Mouse (Mus musculus) kidney, embryonic 16.5 days (tissue): ENCODE measurements at regions not wholly inside any gene's neighbourhood (a gene's known extent, or its start where the extent isn't known, plus 50 kb on each side); places are given as distances from the start of the nearest gene placed in this dataset.

ENCODE experiments used
- ATAC-seq: fragments of 200-750 bp; cut with Nextera tagmentation; 2 replicates; pipeline ENCODE4 v1.8.0; 2017; ENCODE audit warnings: moderate TSS enrichment; ENCODE audit not compliant: low FRiP score, low TSS enrichment
- H3K27ac ChIP-seq: fragments of 300-500 bp; sonication (generic); 2 replicates; pipeline ENCODE4 v1.5.1; 2014; ENCODE audit warnings: low read length
- H3K27me3 ChIP-seq: fragments of 300-500 bp; sonication (generic); 2 replicates; pipeline ENCODE4 v1.6.1; 2014; ENCODE audit warnings: low read length, control low read depth, mixed read lengths; ENCODE audit not compliant: insufficient read depth
- H3K36me3 ChIP-seq: fragments of 300-500 bp; sonication (generic); 2 replicates; pipeline ENCODE4 v1.6.1; 2014; ENCODE audit warnings: low read length, control low read depth, mixed read lengths; ENCODE audit not compliant: insufficient read depth
- H3K4me1 ChIP-seq: fragments of 300-500 bp; sonication (generic); 2 replicates; pipeline ENCODE4 v1.6.1; 2014; ENCODE audit warnings: low read length, control low read depth, mixed read lengths; ENCODE audit not compliant: insufficient read depth
- H3K4me2 ChIP-seq: fragments of 300-500 bp; sonication (generic); replicated peaks from 2 replicates; pipeline ENCODE4 v1.6.1; 2014; ENCODE audit warnings: low read depth, low read length
- H3K4me3 ChIP-seq: fragments of 300-500 bp; sonication (generic); 2 replicates; pipeline ENCODE4 v1.5.1; 2014; ENCODE audit warnings: mild to moderate bottlenecking, low read length
- H3K9ac ChIP-seq: fragments of 300-500 bp; sonication (generic); replicated peaks from 2 replicates; pipeline ENCODE4 v1.6.1; 2014; ENCODE audit warnings: low read length
- H3K9me3 ChIP-seq: fragments of 300-500 bp; sonication (generic); 2 replicates; pipeline ENCODE4 v1.6.1; 2016; ENCODE audit warnings: low read length, control low read depth
- WGBS: fragments of 180-500 bp; shearing (Covaris S2); extraction: QIAGEN DNeasy Blood & Tissue Kit; methylation state at CpG from one replicate; pipeline ENCODE4 v1.1.7; 2014; 5-methylcytosine and 5-hydroxymethylcytosine counted together

GRCm38 (mm10) chrX:47726285-47726684, 166.5 kb downstream of the Smarca1 start:
- H3K27me3 ChIP-seq = no peaks in the 10 kb centered on the region
- 82% methylated on average over 2 of the region's 2 CpGs for WGBS
- no peak for ATAC-seq
- no peaks in the 10 kb centered on the region for H3K4me1 ChIP-seq
- H3K9me3 ChIP-seq = no peaks in the 10 kb centered on the region
- no peak overlapping the region for H3K4me3 ChIP-seq
- H3K36me3 ChIP-seq = no peaks in the 10 kb centered on the region
- no peak overlapping the region for H3K9ac ChIP-seq
- H3K4me2 ChIP-seq = no peak overlapping the region
- no peak overlapping the region for H3K27ac ChIP-seq

- Histone ChIP-seq H3K9ac (no peak overlapping the region), H3K4me3 (no peak overlapping the region), H3K9me3 (no peaks in the 10 kb centered on the region), H3K4me2 (no peak overlapping the region), H3K27ac (no peak overlapping the region), H3K27me3 (no peaks in the 10 kb centered on the region; the same call in 1 of the 2 replicates), H3K4me1 (no peaks in the 10 kb centered on the region), H3K36me3 (no peaks in the 10 kb centered on the region)
- no peak for ATAC-seq
Measured at GRCm38 (mm10) chrX:47703080-47703479, 189.7 kb downstream of the Smarca1 start.

- Histone ChIP-seq H3K9ac (no peak overlapping the region), H3K27ac (no peak overlapping the region), H3K36me3 (no peaks in the 10 kb centered on the region), H3K4me1 (no peaks in the 10 kb centered on the region), H3K9me3 (no peaks in the 10 kb centered on the region), H3K4me3 (no peak overlapping the region), H3K27me3 (no peaks in the 10 kb centered on the region), H3K4me2 (no peak overlapping the region)
- ATAC-seq = no peak
Measured at GRCm38 (mm10) chrX:47668778-47669177, 224.0 kb downstream of the Smarca1 start.

- no peak for ATAC-seq
- H3K4me1 ChIP-seq = no peaks in the 10 kb centered on the region
- no peaks in the 10 kb centered on the region for H3K27me3 ChIP-seq
- H3K9me3 ChIP-seq = no peaks in the 10 kb centered on the region
- no peak overlapping the region for H3K4me3 ChIP-seq
- no peak overlapping the region for H3K27ac ChIP-seq
- no peak overlapping the region for H3K4me2 ChIP-seq
- WGBS = 37% methylated on average over 2 of the region's 2 CpGs
- H3K9ac ChIP-seq = no peak overlapping the region
- H3K36me3 ChIP-seq = no peaks in the 10 kb centered on the region
Measured at GRCm38 (mm10) chrX:47646523-47646922, 246.3 kb downstream of the Smarca1 start.

GRCm38 (mm10) chrX:47641191-47641590, 251.6 kb downstream of the Smarca1 start:
- H3K27me3 ChIP-seq = peaks cover 2% of the 10 kb centered on the region; the same call in 1 of the 2 replicates
- 57% methylated on average over 2 of the region's 2 CpGs for WGBS

GRCm38 (mm10) chrX:47638831-47639316, 253.9 kb downstream of the Smarca1 start:
- H3K4me1 ChIP-seq = no peaks in the 10 kb centered on the region
- peak; percentile 61; the same call in 1 of the 2 replicates for ATAC-seq
- WGBS = 77% methylated on average over 1 of the region's 1 CpGs
- no peak overlapping the region for H3K9ac ChIP-seq
- no peak overlapping the region for H3K4me3 ChIP-seq
- H3K27me3 ChIP-seq = peaks cover 2% of the 10 kb centered on the region; the same call in 1 of the 2 replicates
- H3K4me2 ChIP-seq = no peak overlapping the region
- H3K27ac ChIP-seq = peak overlapping the region; percentile 50; the same call in 1 of the 2 replicates
- no peaks in the 10 kb centered on the region for H3K36me3 ChIP-seq
- no peaks in the 10 kb centered on the region for H3K9me3 ChIP-seq

More at GRCm38 (mm10) chrX:47641191-47641590, 251.6 kb downstream of the Smarca1 start:
- H3K9me3 ChIP-seq = no peaks in the 10 kb centered on the region
- H3K4me2 ChIP-seq = no peak overlapping the region
- no peaks in the 10 kb centered on the region for H3K4me1 ChIP-seq
- no peak overlapping the region for H3K27ac ChIP-seq
- no peaks in the 10 kb centered on the region for H3K36me3 ChIP-seq
- no peak overlapping the region for H3K4me3 ChIP-seq
- H3K9ac ChIP-seq = no peak overlapping the region
- ATAC-seq = no peak

GRCm38 (mm10) chrX:47622881-47623613, 269.7 kb downstream of the Smarca1 start:
- Histone ChIP-seq H3K4me1 (no peaks in the 10 kb centered on the region), H3K9ac (no peak overlapping the region), H3K4me3 (no peak overlapping the region), H3K36me3 (no peaks in the 10 kb centered on the region), H3K4me2 (no peak overlapping the region), H3K27ac (no peak overlapping the region), H3K9me3 (no peaks in the 10 kb centered on the region), H3K27me3 (no peaks in the 10 kb centered on the region; the same call in 1 of the 2 replicates)
- ATAC-seq = no peak
- 90% methylated on average over 4 of the region's 4 CpGs for WGBS

- Histone ChIP-seq H3K27me3 (no peaks in the 10 kb centered on the region), H3K4me1 (no peaks in the 10 kb centered on the region), H3K4me3 (no peak overlapping the region), H3K9ac (no peak overlapping the region), H3K9me3 (no peaks in the 10 kb centered on the region), H3K36me3 (no peaks in the 10 kb centered on the region), H3K27ac (no peak overlapping the region), H3K4me2 (no peak overlapping the region)
- ATAC-seq = no peak
- 59% methylated on average over 1 of the region's 1 CpGs for WGBS
Measured at GRCm38 (mm10) chrX:47612364-47612763, 280.4 kb downstream of the Smarca1 start.
